Mouse (Mus musculus) heart, embryonic 16.5 days (tissue): ENCODE measurements around the gene Stn1. TPM values are rescaled to one million over a fixed set of nuclear protein-coding genes. Genes with fewer than 3 reads are reported as not detected.

Experiments
- polyA plus RNA-seq: library from polyadenylated mRNA; unstranded; fragments of >200 nt; fragmentation: Nextera tagmentation; extraction: Ambion mirVana; gene quantifications from 2 replicates; pipeline ENCODE4 v1.2.1, GENCODE M21; 2015

Gene Stn1
- polyA plus RNA-seq, 1 experiment from 2014 or later, result 38.5 TPM

Other genes starting within 250 kb of the Stn1 start
- gene Sh3pxd2a, start 73.1 kb downstream of the Stn1 start, polyA plus RNA-seq, result 4.5 and 6.3 TPM in 2 replicates
- gene Slk, start 42.2 kb upstream of the Stn1 start, polyA plus RNA-seq, result 12.5 and 13.0 TPM in 2 replicates
- 0.76 and 0.93 TPM in 2 replicates for gene Col17a1, start 154.6 kb upstream of the Stn1 start, polyA plus RNA-seq
- gene Sfr1, start 194.2 kb upstream of the Stn1 start, polyA plus RNA-seq, result 153 and 227 TPM in 2 replicates